Mouse (Mus musculus): ENCODE measurements at regions not wholly inside any gene's neighbourhood (a gene's known extent, or its start where the extent isn't known, plus 50 kb on each side); places are given as distances from the start of the nearest gene placed in this dataset.

DNA sequence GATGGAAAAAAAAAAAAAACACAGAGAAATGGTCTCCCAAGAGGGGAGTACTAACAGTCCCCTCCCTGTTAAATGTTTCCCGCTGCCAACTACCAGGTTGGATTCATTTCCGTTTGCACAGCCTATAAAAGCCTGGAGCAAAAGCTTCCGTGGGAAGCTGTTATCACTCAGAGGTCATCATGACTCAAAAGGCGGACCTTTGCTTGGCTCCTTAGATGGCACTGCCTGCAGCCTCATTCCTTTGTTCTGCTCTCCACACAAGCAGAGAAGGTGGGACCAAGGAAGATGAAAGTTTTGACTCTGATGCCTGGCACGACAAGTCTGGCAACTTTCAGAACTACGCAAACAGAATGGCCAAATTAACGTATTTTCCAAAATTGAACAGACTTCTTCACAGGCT lies 85.5 kb upstream of the Frmd6 start:
- TF ChIP-seq CTCF (IDR thresholded peaks at IDR 0.05) = no peak
- no peak for TF ChIP-seq POLR2A (IDR thresholded peaks at IDR 0.05; ENCODE audit: insufficient read depth, low read depth, low read length)
- TF ChIP-seq EP300 (IDR thresholded peaks at IDR 0.05; ENCODE audit: insufficient read depth, low read depth, low read length) = no peak

All from heart, adult 2 months (tissue).